Mouse (Mus musculus): ENCODE results near the gene Hirip3.
"Not testable (repeated sequence)": the region's sequence is repeated elsewhere in the genome, so short reads cannot be mapped to it uniquely, and the experiment has no call there.

The Hirip3 gene

DNA sequence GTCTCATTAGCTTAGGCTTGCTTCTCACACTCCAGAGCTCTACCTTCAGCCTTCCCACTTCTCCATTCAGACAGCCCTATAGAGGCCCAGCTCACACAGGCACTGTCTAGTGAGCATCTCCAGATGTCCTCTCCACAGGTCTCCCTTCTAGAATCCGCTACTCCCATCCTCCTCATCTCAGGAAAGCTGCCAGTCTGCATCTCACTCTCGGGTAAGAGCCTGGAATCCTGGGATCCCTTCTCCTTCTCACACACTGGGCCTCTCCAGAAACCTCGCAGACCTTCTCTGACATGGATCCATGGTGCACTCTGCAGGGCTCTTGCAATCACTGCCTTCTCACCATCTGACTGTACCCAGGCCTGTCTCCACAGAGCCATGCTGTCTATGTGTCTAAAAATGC lies 6.1 kb upstream of the Hirip3 start:
- DNase-seq, result peak; percentile 58 to 61

- DNase-seq, result no peak
These were observed 4.9 kb upstream of the Hirip3 start for GRCm38 (mm10) chr7:126856741-126857420.

- no peak for DNase-seq
These were observed 785 bp upstream of the Hirip3 start for GRCm38 (mm10) chr7:126860987-126861386.

GRCm38 (mm10) chr7:126862147-126862784 lies 494 bp downstream of the Hirip3 start, which contains the start of gene Ino80e:
Gene Ino80e, minus strand, starts transcription at chr7:126862377.
- DNase-seq, result peak; percentile 96 to 97

DNA sequence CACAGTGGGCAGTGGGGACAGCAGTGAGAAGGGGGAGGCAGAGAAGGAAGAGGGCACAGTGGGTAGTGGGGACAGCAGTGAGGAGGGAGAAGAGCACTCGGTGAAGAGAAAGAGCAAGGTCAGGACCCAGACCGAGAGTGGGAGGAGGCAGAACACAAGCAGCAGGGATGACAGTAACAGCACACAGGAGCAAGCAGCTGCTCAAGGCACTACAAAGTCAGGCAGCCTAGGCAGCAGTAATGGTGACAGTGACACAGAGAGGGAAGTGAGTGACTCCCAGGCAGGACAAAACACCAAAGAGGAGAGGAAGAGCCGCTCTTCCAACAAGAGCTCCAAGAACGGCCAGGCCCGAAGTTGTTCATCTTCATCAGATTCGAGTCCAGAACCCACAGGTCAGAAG lies 2.0 kb downstream of the Hirip3 start:
- peak in 1 of 2 experiments; percentile 16 for DNase-seq

DNA sequence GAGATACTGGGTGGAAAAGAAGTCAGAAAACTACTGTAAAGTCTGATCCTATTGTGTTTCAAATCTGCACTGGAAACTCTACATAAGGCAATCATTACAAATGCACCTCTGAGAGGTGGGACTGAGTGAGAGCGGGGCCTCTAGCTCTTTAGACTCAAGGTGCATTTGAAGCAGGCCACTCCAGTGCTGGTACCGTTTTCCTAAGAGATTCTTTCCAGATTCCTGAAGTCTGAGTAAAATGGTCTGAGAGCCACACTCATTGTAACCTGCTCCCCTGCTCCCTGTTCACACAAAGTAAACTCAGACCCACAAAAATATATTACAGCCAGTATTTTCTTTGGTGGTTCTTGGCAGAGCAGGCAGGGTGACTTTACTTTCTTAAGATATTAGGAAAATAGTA lies 5.8 kb downstream of the Hirip3 start:
- DNase-seq, result no peak

GRCm38 (mm10) chr7:126868003-126868402 lies 6.2 kb downstream of the Hirip3 start:
- no peak for DNase-seq

- DNase-seq, result no peak
These were observed 8.2 kb downstream of the Hirip3 start for GRCm38 (mm10) chr7:126869780-126870519.

DNA sequence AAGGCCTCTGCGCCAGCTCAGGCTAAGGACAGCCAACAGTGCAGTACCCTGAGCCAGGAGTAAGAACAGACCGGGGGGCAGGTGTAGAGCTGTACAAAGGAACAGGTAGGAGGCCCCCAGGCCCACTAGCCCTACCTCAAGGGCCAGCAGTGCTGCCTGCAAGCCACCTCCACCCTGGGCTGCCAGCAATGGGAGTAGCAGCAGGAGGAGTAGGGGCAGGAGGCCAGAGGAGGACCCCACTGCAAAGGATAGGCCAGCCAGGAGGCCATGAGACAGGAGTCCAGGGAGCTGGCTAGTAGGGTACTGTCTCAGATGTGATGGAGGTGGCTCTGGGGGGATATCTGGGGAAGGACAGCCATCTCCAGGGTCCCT lies 8.7 kb downstream of the Hirip3 start:
- DNase-seq, result peak in 1 of 2 experiments; percentile 17

DNA sequence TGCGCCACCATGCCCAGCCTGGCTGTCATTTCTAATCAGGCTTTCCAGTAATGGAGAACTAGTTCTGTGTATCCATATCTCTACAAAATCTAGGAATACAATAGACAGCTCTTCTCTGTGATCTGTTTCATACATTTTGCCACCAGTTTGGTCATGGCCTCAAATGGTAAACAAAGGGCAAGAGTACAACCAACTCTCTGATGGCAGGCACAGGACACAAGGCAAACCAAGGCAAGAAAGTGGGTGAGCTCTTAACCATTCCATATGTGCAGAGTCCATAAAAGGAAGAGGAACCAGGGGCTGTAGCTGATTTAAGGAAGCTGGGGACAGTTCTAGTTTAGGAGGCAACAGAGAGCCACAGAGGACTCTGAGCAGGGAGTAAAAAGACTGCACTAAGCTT lies 15.5 kb downstream of the Hirip3 start:
- DNase-seq, result no peak

- DNase-seq, result no peak
These were observed 19.3 kb downstream of the Hirip3 start for GRCm38 (mm10) chr7:126881040-126881439.

GRCm38 (mm10) chr7:126883731-126884181 lies 22.0 kb downstream of the Hirip3 start:
- DNase-seq, result peak; percentile 44 to 46

DNA sequence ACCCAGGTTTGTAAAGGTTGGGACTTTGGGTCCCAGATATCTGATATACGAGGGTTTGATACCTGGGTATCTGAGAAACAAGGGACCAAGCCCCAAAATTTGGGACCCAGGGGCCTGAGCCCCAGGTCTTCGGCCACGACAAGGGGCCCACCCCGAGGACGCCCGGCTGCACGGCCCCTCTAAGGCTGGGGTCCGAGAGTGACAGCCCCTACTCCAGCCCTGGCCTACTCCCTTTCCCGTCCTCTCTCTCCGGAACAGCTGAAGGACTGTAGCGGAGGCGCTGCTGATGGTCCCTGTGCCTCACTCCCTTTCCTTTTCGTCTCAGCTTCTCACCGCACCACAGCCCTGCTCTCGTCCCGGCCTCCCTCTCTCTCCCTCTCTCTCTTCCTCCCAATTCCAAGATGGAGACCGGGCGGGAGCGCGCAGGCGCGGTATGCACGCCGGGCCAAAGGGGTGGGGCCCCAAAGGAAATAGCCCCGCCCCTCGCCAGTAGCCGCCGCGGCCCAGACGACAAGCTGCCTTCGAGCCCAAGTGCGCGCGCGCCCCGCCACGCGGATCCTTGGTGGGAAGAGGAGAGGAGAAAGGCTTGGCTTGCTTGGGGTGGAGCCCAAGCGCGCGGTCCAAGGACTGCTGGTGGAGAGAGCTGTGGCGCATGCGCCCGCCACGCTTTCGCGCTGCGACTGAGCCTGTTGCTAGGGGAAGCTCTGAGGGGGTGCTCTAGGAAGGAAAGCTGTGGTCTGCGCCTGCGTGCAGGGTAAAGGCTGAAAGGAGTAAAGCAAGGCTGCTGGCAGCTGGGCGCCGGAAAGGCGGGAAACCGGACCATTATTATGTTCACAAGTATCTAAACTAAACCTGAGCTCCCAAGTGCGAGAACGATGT lies 22.8 kb downstream of the Hirip3 start, which contains the start of gene Taok2:
Gene Taok2 (minus strand): TSS at position 418 of the 879 bp plus-strand sequence.
- peak; percentile 98 to 99 for DNase-seq

DNA sequence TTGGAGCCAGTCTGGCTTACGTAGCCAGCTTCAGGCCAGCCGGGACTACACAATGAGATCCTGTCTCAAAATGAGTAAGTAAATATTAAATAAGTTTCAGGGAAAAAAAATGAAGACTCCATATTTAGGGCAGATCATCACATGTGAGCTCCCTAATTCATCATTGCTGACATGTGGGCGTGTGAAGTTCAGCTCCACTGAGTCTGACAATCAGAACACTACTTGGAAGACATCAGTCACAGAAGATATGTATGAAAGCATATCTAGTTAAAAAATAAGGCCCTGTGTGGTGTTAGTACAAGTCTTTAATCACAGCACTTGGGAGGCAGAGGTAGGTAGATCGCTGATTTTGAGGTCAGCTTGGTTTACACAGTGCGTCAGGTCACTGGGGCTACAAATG lies 25.5 kb downstream of the Hirip3 start:
- DNase-seq, result no peak

- no peak for DNase-seq
These were observed 27.1 kb downstream of the Hirip3 start for GRCm38 (mm10) chr7:126888852-126889251.

- peak in 1 of 2 experiments; percentile 24 for DNase-seq
These were observed 35.1 kb downstream of the Hirip3 start for GRCm38 (mm10) chr7:126896912-126897311.

GRCm38 (mm10) chr7:126897390-126898101 lies 35.8 kb downstream of the Hirip3 start:
- DNase-seq, result peak in 1 of 2 experiments; percentile 27

DNA sequence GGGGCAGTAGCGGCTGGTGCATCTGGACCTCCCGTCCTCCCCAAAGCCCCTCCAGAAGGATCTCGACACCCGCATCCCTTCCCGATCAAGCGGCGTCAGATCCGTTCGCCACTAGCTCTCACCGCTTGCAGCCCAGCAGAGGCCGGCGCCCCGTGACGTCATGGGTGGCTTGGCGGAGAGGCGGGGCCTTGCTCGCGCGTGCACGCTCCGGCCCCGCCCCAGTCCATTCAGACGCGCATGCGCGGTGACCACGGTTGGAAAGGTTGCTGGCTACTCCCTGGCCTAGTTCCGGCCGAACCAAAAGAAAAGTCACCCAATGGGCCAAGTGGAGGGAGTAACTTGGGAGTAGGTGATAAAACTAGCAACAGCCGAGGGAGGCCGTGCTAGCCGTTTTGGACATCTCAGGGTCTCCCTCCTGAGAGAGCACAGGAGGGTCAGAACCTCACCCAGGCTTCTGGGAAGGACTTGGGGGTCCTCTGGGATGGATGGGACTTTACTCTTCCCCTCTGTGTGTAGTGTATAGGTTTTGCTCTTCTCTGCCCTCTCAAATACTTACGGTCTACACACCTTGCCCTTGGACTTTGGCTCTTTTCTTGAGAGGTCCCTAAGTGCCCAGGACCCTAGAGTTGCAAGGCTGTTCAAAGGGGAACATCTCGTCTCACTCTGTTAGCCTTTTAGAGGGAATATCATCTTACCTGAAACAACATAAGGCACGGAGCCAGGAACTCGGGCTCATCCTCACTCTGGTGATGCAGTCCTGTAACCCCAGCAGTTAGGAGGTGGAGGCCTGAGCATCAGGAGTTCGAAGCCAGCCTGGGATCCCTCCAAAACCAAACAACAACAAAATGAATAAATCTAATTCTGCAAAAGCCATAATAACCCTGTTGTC lies 36.6 kb downstream of the Hirip3 start:
- DNase-seq, result peak; percentile 98 to 100

DNA sequence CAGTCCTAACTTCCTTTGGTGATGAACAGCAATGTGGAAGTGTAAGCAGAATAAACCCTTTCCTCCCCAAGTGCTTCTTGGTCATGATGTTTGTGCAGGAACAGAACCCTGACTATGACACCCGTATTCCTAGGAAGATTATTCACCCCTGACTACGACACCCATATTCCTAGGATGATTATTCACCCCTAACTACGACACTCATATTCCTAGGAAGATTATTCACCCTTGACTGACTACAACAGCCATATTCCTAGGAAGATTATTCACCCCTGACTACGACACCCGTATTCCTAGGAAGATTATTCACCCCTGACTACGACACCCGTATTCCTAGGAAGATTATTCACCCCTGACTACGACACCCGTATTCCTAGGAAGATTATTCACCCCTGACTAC lies 38.0 kb downstream of the Hirip3 start:
- not testable (repeated sequence) for DNase-seq

- no peak for DNase-seq
These were observed 43.8 kb downstream of the Hirip3 start for GRCm38 (mm10) chr7:126905590-126905989.

- no peak for DNase-seq
These were observed 53.1 kb downstream of the Hirip3 start for GRCm38 (mm10) chr7:126914844-126915243.

Data from cerebellum, postnatal 25 days (tissue).